Mouse (Mus musculus): Measurements from ENCODE around the gene Prm2. TPM values are rescaled to one million over a fixed set of nuclear protein-coding genes. Genes with fewer than 3 reads are reported as not detected.

The Prm2 gene
- total and polyA plus RNA-seq, 3 experiments = 5.7 TPM; not detected in 2

DNA sequence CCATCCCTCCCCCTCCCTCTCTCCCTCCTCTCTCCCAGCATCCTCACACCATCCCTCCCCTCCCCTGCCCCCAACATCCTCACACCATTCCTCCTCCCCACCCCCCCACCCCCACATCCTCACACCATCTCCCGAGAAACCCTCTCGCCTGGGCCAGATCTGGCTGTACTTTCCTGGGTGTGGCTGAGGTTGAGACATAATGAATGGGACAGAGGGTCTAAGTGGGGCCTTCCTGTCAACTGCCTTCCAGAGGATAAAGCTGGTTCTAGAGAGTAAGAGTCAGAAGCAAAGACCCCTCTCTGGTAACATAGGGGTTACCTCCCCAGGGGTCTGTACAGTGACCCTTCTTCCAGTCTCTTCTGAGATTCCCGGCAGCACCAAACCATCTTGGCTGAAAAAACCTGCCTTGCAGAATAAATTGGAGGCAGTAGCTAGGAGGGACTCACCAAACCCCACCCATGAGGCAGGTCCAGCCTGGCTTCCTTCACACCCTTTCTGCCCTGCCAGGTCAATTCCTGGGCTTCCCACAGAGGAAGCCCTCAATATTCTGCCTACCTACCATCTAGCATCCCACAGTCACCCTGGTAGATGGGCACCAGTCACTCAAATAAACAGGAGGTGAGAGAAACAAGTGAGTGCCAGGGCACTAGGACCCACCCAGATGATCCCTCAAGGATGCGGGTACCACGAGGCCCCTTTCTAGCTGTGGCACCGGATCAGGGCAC, 32.2 kb downstream of the Prm2 start:
- intact Hi-C loops (cut with DNase I) = no loop called here
- 59% methylated on average over 6 of the region's 6 CpGs for WGBS
- no peaks in the 10 kb centered on the region for H3K27me3 ChIP-seq (ENCODE audit: control insufficient read depth, insufficient read depth, low read length)
- H3K36me3 ChIP-seq (ENCODE audit: control insufficient read depth, insufficient read depth, low read length) = no peaks in the 10 kb centered on the region
- TF ChIP-seq EP300 (IDR thresholded peaks at IDR 0.05; ENCODE audit: insufficient read depth, low read depth, low read length) (no peak), CTCF (IDR thresholded peaks at IDR 0.05) (no peak), POLR2A (IDR thresholded peaks at IDR 0.05; ENCODE audit: insufficient read depth, low read depth, low read length) (no peak)
- no peak for DNase-seq
- H3K79me2 ChIP-seq (replicated peaks; ENCODE audit: control insufficient read depth, insufficient read depth, low read length) = no peaks in the 10 kb centered on the region
- H3K4me3 ChIP-seq = no peak overlapping the region
- H3K4me1 ChIP-seq (ENCODE audit: control insufficient read depth, insufficient read depth, low read length) = peaks cover 6% of the 10 kb centered on the region
- peak overlapping the region; percentile 3 for H3K27ac ChIP-seq
- no peak overlapping the region for H3K9ac ChIP-seq (ENCODE audit: low read depth, low read length)

DNA sequence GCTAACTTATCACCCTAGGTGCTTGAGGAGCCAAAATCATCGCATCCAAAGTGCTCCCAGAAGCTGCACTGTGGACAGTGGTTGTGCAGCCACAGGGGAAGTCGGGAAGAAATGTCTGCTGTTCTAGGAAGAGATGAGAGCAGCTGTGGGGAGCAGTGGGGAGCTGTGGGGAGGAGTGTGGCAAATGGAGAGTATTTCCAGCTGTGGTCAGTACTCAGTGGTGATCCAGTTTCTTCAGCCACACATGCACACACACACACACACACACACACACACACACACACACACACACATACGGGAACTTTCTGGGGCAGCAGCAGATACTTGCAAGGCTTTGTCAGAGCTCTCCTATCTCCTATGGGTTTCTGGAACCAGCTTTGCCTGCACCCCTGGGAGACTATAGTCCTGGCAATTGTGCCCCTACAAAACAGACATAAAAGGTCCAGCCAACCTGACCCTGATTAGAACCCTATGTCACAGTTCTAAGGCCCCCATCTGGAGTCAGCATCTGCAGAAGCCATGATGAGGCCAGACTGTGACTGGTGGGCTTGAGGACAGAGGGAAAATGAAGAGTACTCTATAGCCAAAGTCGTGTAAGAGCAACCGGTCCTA, 33.3 kb downstream of the Prm2 start:
- H3K27me3 ChIP-seq (ENCODE audit: control insufficient read depth, insufficient read depth, low read length) = no peaks in the 10 kb centered on the region
- no peaks in the 10 kb centered on the region for H3K36me3 ChIP-seq (ENCODE audit: control insufficient read depth, insufficient read depth, low read length)
- peak in 1 of 2 experiments; percentile 30 for DNase-seq
- H3K79me2 ChIP-seq (replicated peaks; ENCODE audit: control insufficient read depth, insufficient read depth, low read length) = no peaks in the 10 kb centered on the region
- H3K9ac ChIP-seq (ENCODE audit: low read depth, low read length) = no peak overlapping the region
- TF ChIP-seq EP300 (IDR thresholded peaks at IDR 0.05; ENCODE audit: insufficient read depth, low read depth, low read length) (no peak), CTCF (IDR thresholded peaks at IDR 0.05) (no peak)
- H3K4me1 ChIP-seq (ENCODE audit: control insufficient read depth, insufficient read depth, low read length) = peaks cover 6% of the 10 kb centered on the region
- no peak overlapping the region for H3K4me3 ChIP-seq
- WGBS = 75% methylated on average over 5 of the region's 5 CpGs
- intact Hi-C loops (cut with DNase I) = no loop called here
- H3K27ac ChIP-seq = no peak overlapping the region

DNA sequence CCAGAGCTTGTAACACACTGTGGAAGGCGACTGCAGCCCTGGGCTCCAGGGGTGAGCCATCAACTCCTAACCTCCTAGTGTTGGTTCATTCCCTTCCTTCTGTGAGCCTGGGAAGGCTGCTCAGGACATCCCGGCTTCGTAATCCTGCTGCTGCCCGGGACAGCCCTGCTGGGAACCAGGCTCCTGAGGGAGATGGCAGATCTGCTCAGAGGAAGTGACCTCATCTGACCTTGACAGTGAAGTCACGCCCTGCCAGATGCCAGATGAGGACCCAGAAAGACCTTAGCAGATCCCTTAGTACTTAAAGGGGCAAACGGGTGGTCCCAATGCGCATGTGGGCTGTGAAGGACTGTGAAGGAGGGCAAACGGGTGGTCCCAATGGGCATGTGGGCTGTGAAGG, 34.8 kb downstream of the Prm2 start:
- H3K9ac ChIP-seq (ENCODE audit: low read depth, low read length) = no peak overlapping the region
- H3K27me3 ChIP-seq (ENCODE audit: control insufficient read depth, insufficient read depth, low read length) = no peaks in the 10 kb centered on the region
- H3K4me3 ChIP-seq = no peak overlapping the region
- no peaks in the 10 kb centered on the region for H3K36me3 ChIP-seq (ENCODE audit: control insufficient read depth, insufficient read depth, low read length)
- intact Hi-C loops (cut with DNase I) = no loop called here
- no peak overlapping the region for H3K27ac ChIP-seq
- TF ChIP-seq POLR2A (IDR thresholded peaks at IDR 0.05; ENCODE audit: insufficient read depth, low read depth, low read length) (no peak), EP300 (IDR thresholded peaks at IDR 0.05; ENCODE audit: insufficient read depth, low read depth, low read length) (no peak), CTCF (IDR thresholded peaks at IDR 0.05) (no peak)
- 53% methylated on average over 8 of the region's 8 CpGs for WGBS
- no peaks in the 10 kb centered on the region for H3K79me2 ChIP-seq (replicated peaks; ENCODE audit: control insufficient read depth, insufficient read depth, low read length)
- H3K4me1 ChIP-seq (ENCODE audit: control insufficient read depth, insufficient read depth, low read length) = peaks cover 6% of the 10 kb centered on the region
- DNase-seq = peak in 1 of 2 experiments; percentile 44

DNA sequence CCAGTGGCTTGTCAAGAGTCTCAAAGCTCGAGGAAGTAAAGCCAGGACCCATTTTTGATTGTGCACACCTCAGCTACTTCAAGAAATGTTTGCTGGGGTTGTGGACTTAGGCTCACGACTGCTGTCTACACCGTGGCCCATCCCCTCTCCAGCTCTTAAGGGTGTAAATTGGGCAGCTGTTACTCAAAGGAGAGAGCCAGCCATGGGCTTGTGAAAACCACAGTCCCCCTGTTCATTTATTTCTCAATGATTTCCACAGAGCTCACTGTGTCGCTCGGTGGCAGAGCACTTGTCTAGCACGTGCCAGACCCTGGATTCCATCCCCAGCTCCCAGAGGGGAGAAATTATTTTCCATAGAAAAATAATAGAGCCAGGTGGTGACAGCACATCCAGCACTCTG, 39.8 kb downstream of the Prm2 start:
- intact Hi-C loops (cut with DNase I) = no loop called here
- TF ChIP-seq POLR2A (IDR thresholded peaks at IDR 0.05; ENCODE audit: insufficient read depth, low read depth, low read length) (no peak), EP300 (IDR thresholded peaks at IDR 0.05; ENCODE audit: insufficient read depth, low read depth, low read length) (no peak), CTCF (IDR thresholded peaks at IDR 0.05) (no peak)
- Histone ChIP-seq H3K27ac (no peak overlapping the region), H3K4me3 (no peak overlapping the region), H3K27me3 (ENCODE audit: control insufficient read depth, insufficient read depth, low read length) (no peaks in the 10 kb centered on the region), H3K36me3 (ENCODE audit: control insufficient read depth, insufficient read depth, low read length) (no peaks in the 10 kb centered on the region), H3K9ac (ENCODE audit: low read depth, low read length) (no peak overlapping the region), H3K79me2 (replicated peaks; ENCODE audit: control insufficient read depth, insufficient read depth, low read length) (no peaks in the 10 kb centered on the region), H3K4me1 (ENCODE audit: control insufficient read depth, insufficient read depth, low read length) (peaks cover 2% of the 10 kb centered on the region)
- DNase-seq = no peak
- 73% methylated on average over 6 of the region's 6 CpGs for WGBS

DNA sequence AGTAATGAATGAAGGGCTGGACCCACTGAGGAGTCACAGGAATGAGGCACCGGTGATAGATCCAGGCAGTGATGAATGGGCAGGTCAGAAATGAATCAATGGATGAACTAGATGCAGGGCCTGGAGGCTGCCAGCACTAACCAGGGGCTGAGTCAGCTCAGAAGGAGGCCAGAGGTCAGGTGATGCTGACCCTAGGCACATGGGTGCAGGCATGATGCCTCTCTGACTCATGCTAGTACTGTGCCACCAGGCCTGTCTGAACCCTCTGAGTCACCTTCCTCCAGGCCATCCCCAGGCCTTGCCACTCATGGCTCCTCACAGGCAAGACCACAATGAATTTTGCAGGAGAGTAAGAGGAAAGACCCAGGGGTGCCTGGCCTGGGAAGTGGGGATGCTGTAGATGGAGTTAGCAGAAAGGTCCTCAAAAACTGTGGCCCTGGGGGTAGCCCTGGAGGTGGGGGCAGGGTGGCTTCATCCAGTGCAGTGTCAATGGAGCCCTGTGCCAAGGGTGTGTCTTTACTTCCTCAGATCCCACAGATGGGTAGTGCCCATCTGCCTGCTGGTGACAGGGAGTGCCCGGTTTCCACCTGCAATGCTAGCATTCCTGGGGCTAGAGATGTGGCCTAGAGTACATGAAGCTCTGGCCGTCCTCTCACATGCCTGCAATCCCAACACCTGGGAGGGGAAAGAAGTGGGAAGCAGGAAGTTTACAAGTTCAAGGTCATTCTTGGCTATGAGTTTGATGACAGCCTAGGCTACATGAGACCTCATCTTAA, 41.2 kb downstream of the Prm2 start:
- TF ChIP-seq CTCF (IDR thresholded peaks at IDR 0.05) (no peak), EP300 (IDR thresholded peaks at IDR 0.05; ENCODE audit: insufficient read depth, low read depth, low read length) (no peak), POLR2A (IDR thresholded peaks at IDR 0.05; ENCODE audit: insufficient read depth, low read depth, low read length) (no peak)
- H3K9ac ChIP-seq (ENCODE audit: low read depth, low read length) = no peak overlapping the region
- H3K4me3 ChIP-seq = no peak overlapping the region
- no peak for DNase-seq
- H3K36me3 ChIP-seq (ENCODE audit: control insufficient read depth, insufficient read depth, low read length) = no peaks in the 10 kb centered on the region
- intact Hi-C loops (cut with DNase I) = no loop called here
- 94% methylated on average over 3 of the region's 3 CpGs for WGBS
- H3K4me1 ChIP-seq (ENCODE audit: control insufficient read depth, insufficient read depth, low read length) = no peaks in the 10 kb centered on the region
- no peaks in the 10 kb centered on the region for H3K79me2 ChIP-seq (replicated peaks; ENCODE audit: control insufficient read depth, insufficient read depth, low read length)
- no peak overlapping the region for H3K27ac ChIP-seq
- no peaks in the 10 kb centered on the region for H3K27me3 ChIP-seq (ENCODE audit: control insufficient read depth, insufficient read depth, low read length)

DNA sequence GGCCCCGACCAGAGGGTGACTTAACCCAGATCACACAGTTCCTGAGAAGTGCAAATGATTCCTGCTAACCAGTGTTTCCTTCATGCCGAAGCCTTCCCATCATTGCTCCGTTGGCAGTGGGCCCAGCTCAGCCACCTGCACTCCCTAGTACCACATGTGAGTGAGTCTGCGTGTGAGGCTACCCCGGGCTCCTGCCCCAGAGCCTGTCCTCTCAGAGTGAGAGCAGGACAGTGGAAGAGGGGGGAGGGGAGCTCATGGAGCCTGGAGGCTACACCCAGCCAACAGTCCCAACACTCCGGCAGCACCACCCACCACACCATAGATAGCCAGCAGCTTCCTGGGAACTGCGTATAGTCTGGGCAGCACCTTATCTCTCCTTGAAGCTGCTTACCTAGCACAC, 46.1 kb downstream of the Prm2 start:
- Histone ChIP-seq H3K79me2 (replicated peaks; ENCODE audit: control insufficient read depth, insufficient read depth, low read length) (no peaks in the 10 kb centered on the region), H3K4me1 (ENCODE audit: control insufficient read depth, insufficient read depth, low read length) (no peaks in the 10 kb centered on the region), H3K27me3 (ENCODE audit: control insufficient read depth, insufficient read depth, low read length) (no peaks in the 10 kb centered on the region), H3K36me3 (ENCODE audit: control insufficient read depth, insufficient read depth, low read length) (no peaks in the 10 kb centered on the region), H3K4me3 (no peak overlapping the region), H3K27ac (no peak overlapping the region), H3K9ac (ENCODE audit: low read depth, low read length) (no peak overlapping the region)
- no peak for DNase-seq
- intact Hi-C loops (cut with DNase I) = no loop called here
- 25% methylated on average over 7 of the region's 7 CpGs for WGBS
- TF ChIP-seq CTCF (IDR thresholded peaks at IDR 0.05) (no peak), POLR2A (IDR thresholded peaks at IDR 0.05; ENCODE audit: insufficient read depth, low read depth, low read length) (no peak), EP300 (IDR thresholded peaks at IDR 0.05; ENCODE audit: insufficient read depth, low read depth, low read length) (no peak)

Data from heart, adult 2 months (tissue).